ENCODE assay signal across 8 mouse cellular contexts in genomic region chr9:119334324-119334723, GRCm38 (mm10). TPM values are rescaled to one million over a fixed set of nuclear protein-coding genes. Genes with fewer than 3 reads are reported as not detected.
A peak's percentile ranks its signal among the peaks of the same experiment; 100 is the strongest.
DNase-seq lines count a peak whose midpoint lies in the region; ATAC-seq and TF ChIP-seq lines count a peak whose summit lies in the region.

No protein-coding gene starts in this region.

- in situ Hi-C loops in ES-E14 (cut with MboI; ENCODE audit: low sequenced_read_pairs in 2 of 2, unreplicated experiment in 2 of 2) = no loop called here

- no peak overlapping the region for H3K4me3 ChIP-seq in embryonic facial prominence, embryonic 14.5 days (ENCODE audit: low read depth, low read length)
- H3K4me3 ChIP-seq in embryonic facial prominence, embryonic 10.5 days = no peak overlapping the region
- no peak overlapping the region for H3K4me3 ChIP-seq in ES-E14 (ENCODE audit: insufficient read depth in 1 of 2, low read depth in 1 of 2, low read length in 2 of 2, poor library complexity in 1 of 2, severe bottlenecking in 1 of 2)
- H3K4me3 ChIP-seq in kidney, embryonic 15.5 days (replicated peaks) = no peak overlapping the region
- no peak overlapping the region for H3K4me3 ChIP-seq in forebrain, embryonic 12.5 days (replicated peaks)

- no peak overlapping the region for H3K4me2 ChIP-seq in embryonic facial prominence, embryonic 14.5 days (ENCODE audit: low read depth, low read length)
- no peak overlapping the region for H3K4me2 ChIP-seq in kidney, embryonic 15.5 days
- H3K4me2 ChIP-seq in forebrain, embryonic 12.5 days = no peak overlapping the region

- 0 out of 2 replicates have a peak, but pooled peaks have one; percentile 30 for ATAC-seq in embryonic facial prominence, embryonic 14.5 days (ENCODE audit: low read depth)
- no peak for ATAC-seq in kidney, embryonic 15.5 days (replicated peaks; ENCODE audit: low FRiP score)
- no peak for ATAC-seq in forebrain, embryonic 12.5 days (ENCODE audit: low FRiP score)

- peak; percentile 24 for DNase-seq in embryonic facial prominence, embryonic 14.5 days (ENCODE audit: low spot score)
- DNase-seq in embryonic facial prominence, embryonic 10.5 days (ENCODE audit: low spot score) = no peak
- DNase-seq in ES-E14 (ENCODE audit: low read depth, low spot score) = no peak
- DNase-seq in heart, adult 18-20 months = peak; percentile 80 to 88
- peak; percentile 76 to 84 for DNase-seq in lung, postnatal 4 days
- no peak for DNase-seq in ovary, postnatal 10 days (ENCODE audit: low spot score)

- WGBS in embryonic facial prominence, embryonic 14.5 days = 49% methylated on average over 10 of the region's 10 CpGs
- WGBS in embryonic facial prominence, embryonic 10.5 days = 72% methylated on average over 10 of the region's 10 CpGs
- 41% methylated on average over 10 of the region's 10 CpGs for WGBS in kidney, embryonic 15.5 days
- 82% methylated on average over 10 of the region's 10 CpGs for WGBS in forebrain, embryonic 12.5 days

- no peaks in the 10 kb centered on the region for H3K9me3 ChIP-seq in embryonic facial prominence, embryonic 14.5 days (ENCODE audit: control insufficient read depth, low read length)
- no peaks in the 10 kb centered on the region for H3K9me3 ChIP-seq in embryonic facial prominence, embryonic 10.5 days
- H3K9me3 ChIP-seq in ES-E14 (ENCODE audit: control insufficient read depth, insufficient read depth, low read depth, low read length) = no peaks in the 10 kb centered on the region
- H3K9me3 ChIP-seq in kidney, embryonic 15.5 days (replicated peaks) = no peaks in the 10 kb centered on the region
- no peaks in the 10 kb centered on the region for H3K9me3 ChIP-seq in forebrain, embryonic 12.5 days

- no peaks in the 10 kb centered on the region for H3K27me3 ChIP-seq in embryonic facial prominence, embryonic 14.5 days (replicated peaks; ENCODE audit: control insufficient read depth, insufficient read depth, low read length)
- peaks cover 23% of the 10 kb centered on the region for H3K27me3 ChIP-seq in embryonic facial prominence, embryonic 10.5 days (replicated peaks; ENCODE audit: low read depth, poor library complexity, severe bottlenecking)
- H3K27me3 ChIP-seq in kidney, embryonic 15.5 days = no peaks in the 10 kb centered on the region
- peaks cover 14% of the 10 kb centered on the region; the same call in 1 of the 2 replicates for H3K27me3 ChIP-seq in forebrain, embryonic 12.5 days

- no peaks in the 10 kb centered on the region for H3K36me3 ChIP-seq in embryonic facial prominence, embryonic 14.5 days (ENCODE audit: control insufficient read depth, insufficient read depth, low read length)
- H3K36me3 ChIP-seq in embryonic facial prominence, embryonic 10.5 days (replicated peaks) = no peaks in the 10 kb centered on the region
- no peaks in the 10 kb centered on the region for H3K36me3 ChIP-seq in ES-E14 (ENCODE audit: control insufficient read depth, insufficient read depth, low read length, poor library complexity, severe bottlenecking)
- peaks cover 10% of the 10 kb centered on the region for H3K36me3 ChIP-seq in kidney, embryonic 15.5 days
- no peaks in the 10 kb centered on the region for H3K36me3 ChIP-seq in forebrain, embryonic 12.5 days (replicated peaks)

- no peaks in the 10 kb centered on the region for H3K4me1 ChIP-seq in embryonic facial prominence, embryonic 14.5 days (ENCODE audit: control insufficient read depth, insufficient read depth, low read length)
- peaks cover 7% of the 10 kb centered on the region for H3K4me1 ChIP-seq in embryonic facial prominence, embryonic 10.5 days
- peaks cover 0 to 7% of the 10 kb centered on the region in 2 experiments; a peak in 1 of 4 replicates for H3K4me1 ChIP-seq in ES-E14 (ENCODE audit: control insufficient read depth in 2 of 2, insufficient read depth in 2 of 2, low read length in 2 of 2, poor library complexity in 1 of 2)
- peaks cover 28% of the 10 kb centered on the region for H3K4me1 ChIP-seq in kidney, embryonic 15.5 days
- no peaks in the 10 kb centered on the region for H3K4me1 ChIP-seq in forebrain, embryonic 12.5 days

- H3K27ac ChIP-seq in embryonic facial prominence, embryonic 14.5 days (replicated peaks; ENCODE audit: low read depth, low read length) = no peak overlapping the region
- H3K27ac ChIP-seq in embryonic facial prominence, embryonic 10.5 days (replicated peaks) = no peak overlapping the region
- no peak overlapping the region for H3K27ac ChIP-seq in ES-E14 (ENCODE audit: insufficient read depth, low read depth, low read length, poor library complexity, severe bottlenecking)
- H3K27ac ChIP-seq in kidney, embryonic 15.5 days = 0 out of 2 replicates have a peak overlapping the region, but pooled peaks have one; percentile 45
- no peak overlapping the region for H3K27ac ChIP-seq in forebrain, embryonic 12.5 days

- no peak overlapping the region for H3K9ac ChIP-seq in embryonic facial prominence, embryonic 14.5 days (ENCODE audit: low read depth, low read length)
- 0 out of 2 replicates have a peak overlapping the region, but pooled peaks have one; percentile 2 for H3K9ac ChIP-seq in ES-E14 (ENCODE audit: insufficient read depth, low read depth, low read length, poor library complexity, severe bottlenecking)
- H3K9ac ChIP-seq in kidney, embryonic 15.5 days = no peak overlapping the region
- H3K9ac ChIP-seq in forebrain, embryonic 12.5 days = no peak overlapping the region

TF ChIP-seq in ES-E14, 5 proteins besides CTCF, POLR2A, EP300 and RAD21:
- no peak for TF ChIP-seq ZC3H11A (IDR thresholded peaks at IDR 0.05; ENCODE audit: borderline replicate concordance, low read depth, low read length)
- TF ChIP-seq ZNF384 (IDR thresholded peaks at IDR 0.05; ENCODE audit: low read depth, low read length) = no peak
- TF ChIP-seq MAFK (IDR thresholded peaks at IDR 0.05; ENCODE audit: insufficient read depth, low read depth, low read length) = no peak
- TF ChIP-seq CHD2 (IDR thresholded peaks at IDR 0.05; ENCODE audit: low read depth, low read length) = no peak
- TF ChIP-seq HCFC1 (IDR thresholded peaks at IDR 0.05; ENCODE audit: borderline replicate concordance, insufficient read depth, low read length) = no peak

RNA-seq across cellular contexts. Expression of gene Acaa1a, which starts 5.2 kb away (rescaled TPM):
- 83.8 and 86.9 TPM in 2 replicates for polyA plus RNA-seq in embryonic facial prominence, embryonic 14.5 days (2014; fragmentation: Nextera tagmentation; extraction: Ambion mirVana)
- polyA plus RNA-seq in embryonic facial prominence, embryonic 10.5 days (2016; fragmentation: Nextera tagmentation; extraction: Ambion mirVana) = 75.2 and 76.8 TPM in 2 replicates
- total RNA-seq in ES-E14 (2012; rRNA removed) = 54.9 and 58.2 TPM in 2 replicates
- 10 to 100 TPM; 77.1 to 85.3 TPM for total RNA-seq in heart, adult 18-20 months (2021)
- 111 and 121 TPM in 2 replicates for polyA plus RNA-seq in kidney, embryonic 15.5 days (2015; fragmentation: Nextera tagmentation; extraction: Ambion mirVana)
- 73.4 and 75.9 TPM in 2 replicates for polyA plus RNA-seq in forebrain, embryonic 12.5 days (2016; fragmentation: Nextera tagmentation; extraction: Ambion mirVana)

RNA-seq across cellular contexts. Expression of gene Myd88, which starts 6.9 kb away (rescaled TPM):
- polyA plus RNA-seq in embryonic facial prominence, embryonic 14.5 days (2014; fragmentation: Nextera tagmentation; extraction: Ambion mirVana) = 22.2 and 26.4 TPM in 2 replicates
- 8.3 and 9.9 TPM in 2 replicates for polyA plus RNA-seq in embryonic facial prominence, embryonic 10.5 days (2016; fragmentation: Nextera tagmentation; extraction: Ambion mirVana)
- total RNA-seq in ES-E14 (2012; rRNA removed) = 4.2 and 5.4 TPM in 2 replicates
- total RNA-seq in heart, adult 18-20 months (2021) = 10 to 100 TPM; 12.9 to 13.9 TPM
- 25.6 and 25.9 TPM in 2 replicates for polyA plus RNA-seq in kidney, embryonic 15.5 days (2015; fragmentation: Nextera tagmentation; extraction: Ambion mirVana)
- 5.6 and 5.9 TPM in 2 replicates for polyA plus RNA-seq in forebrain, embryonic 12.5 days (2016; fragmentation: Nextera tagmentation; extraction: Ambion mirVana)

RNA-seq across cellular contexts. Expression of gene Oxsr1, which starts 12.1 kb away (rescaled TPM):
- polyA plus RNA-seq in embryonic facial prominence, embryonic 14.5 days (2014; fragmentation: Nextera tagmentation; extraction: Ambion mirVana) = 13.6 and 14.5 TPM in 2 replicates
- polyA plus RNA-seq in embryonic facial prominence, embryonic 10.5 days (2016; fragmentation: Nextera tagmentation; extraction: Ambion mirVana) = 12.1 and 12.3 TPM in 2 replicates
- 52.1 and 53.1 TPM in 2 replicates for total RNA-seq in ES-E14 (2012; rRNA removed)
- total RNA-seq in heart, adult 18-20 months (2021) = 10 to 100 TPM; 51.0 to 52.6 TPM
- 12.3 and 14.2 TPM in 2 replicates for polyA plus RNA-seq in kidney, embryonic 15.5 days (2015; fragmentation: Nextera tagmentation; extraction: Ambion mirVana)
- 19.9 and 21.6 TPM in 2 replicates for polyA plus RNA-seq in forebrain, embryonic 12.5 days (2016; fragmentation: Nextera tagmentation; extraction: Ambion mirVana)

RNA-seq across cellular contexts. Expression of gene Xylb, which starts 22.9 kb away (rescaled TPM):
- polyA plus RNA-seq in embryonic facial prominence, embryonic 14.5 days (2014; fragmentation: Nextera tagmentation; extraction: Ambion mirVana) = 4.8 and 5.0 TPM in 2 replicates
- polyA plus RNA-seq in embryonic facial prominence, embryonic 10.5 days (2016; fragmentation: Nextera tagmentation; extraction: Ambion mirVana) = 9.3 and 9.8 TPM in 2 replicates
- total RNA-seq in ES-E14 (2012; rRNA removed) = 3.7 and 6.7 TPM in 2 replicates
- total RNA-seq in heart, adult 18-20 months (2021) = under 1 TPM; 0.26 to 0.30 TPM
- 20.8 and 26.9 TPM in 2 replicates for polyA plus RNA-seq in kidney, embryonic 15.5 days (2015; fragmentation: Nextera tagmentation; extraction: Ambion mirVana)
- 7.0 and 7.4 TPM in 2 replicates for polyA plus RNA-seq in forebrain, embryonic 12.5 days (2016; fragmentation: Nextera tagmentation; extraction: Ambion mirVana)

RNA-seq across cellular contexts. Expression of gene Slc22a14, which starts 31.0 kb away (rescaled TPM):
- polyA plus RNA-seq in embryonic facial prominence, embryonic 14.5 days (2014; fragmentation: Nextera tagmentation; extraction: Ambion mirVana) = 0.26 TPM in 1 of 2 replicates, not detected in the other
- not detected in 2 replicates for polyA plus RNA-seq in embryonic facial prominence, embryonic 10.5 days (2016; fragmentation: Nextera tagmentation; extraction: Ambion mirVana)
- 0.45 and 1.1 TPM in 2 replicates for total RNA-seq in ES-E14 (2012; rRNA removed)
- not detected for total RNA-seq in heart, adult 18-20 months (2021)
- polyA plus RNA-seq in kidney, embryonic 15.5 days (2015; fragmentation: Nextera tagmentation; extraction: Ambion mirVana) = 0.30 TPM in 1 of 2 replicates, not detected in the other
- not detected in 2 replicates for polyA plus RNA-seq in forebrain, embryonic 12.5 days (2016; fragmentation: Nextera tagmentation; extraction: Ambion mirVana)

Comparison
In these comparisons a context has a peak if more than half of its experiments do, and no peak if none do; other contexts are left out.
1. DNase-seq: peak in embryonic facial prominence, embryonic 14.5 days (single experiment), heart, adult 18-20 months (2 of 2) and lung, postnatal 4 days (2 of 2); none in embryonic facial prominence, embryonic 10.5 days (single experiment), ES-E14 (single experiment) and ovary, postnatal 10 days (single experiment).